Mouse (Mus musculus): ENCODE results near the gene Pnp. TPM values are rescaled to one million over a fixed set of nuclear protein-coding genes. Genes with fewer than 3 reads are reported as not detected.
"Not testable (repeated sequence)": the region's sequence is repeated elsewhere in the genome, so short reads cannot be mapped to it uniquely, and the experiment has no call there.

Pnp gene
- polyA plus RNA-seq, 1 experiment from 2014 or later = 87.7 TPM

GRCm38 (mm10) chr14:51007152-51007801, 76.4 kb downstream of the Pnp start, which contains the start of gene Rnase10:
TSS of gene Rnase10 (plus strand) at chr14:51007751.
- H3K4me3 ChIP-seq (ENCODE audit: low read depth, low read length) = no peak within 1 kb of the TSS
- no peaks in the 10 kb centered on the region for H3K4me1 ChIP-seq (replicated peaks; ENCODE audit: control insufficient read depth, insufficient read depth, low read length)
- H3K4me2 ChIP-seq = no peak within 1 kb of the TSS
- WGBS = 71% methylated on average over 8 of the region's 8 CpGs
- H3K27ac ChIP-seq (ENCODE audit: low read depth, low read length) = no peak within 1 kb of the TSS
- H3K9ac ChIP-seq (ENCODE audit: low read depth, low read length) = no peak within 1 kb of the TSS
- no peaks in the 10 kb centered on the region for H3K27me3 ChIP-seq (replicated peaks; ENCODE audit: control insufficient read depth, insufficient read depth, low read length)
- ATAC-seq (replicated peaks; ENCODE audit: low FRiP score) = no peak
- no peaks in the 10 kb centered on the region for H3K9me3 ChIP-seq (ENCODE audit: control insufficient read depth, low read length)
- H3K36me3 ChIP-seq (ENCODE audit: control insufficient read depth, insufficient read depth, low read length) = no peaks in the 10 kb centered on the region
- DNase-seq (ENCODE audit: low spot score) = no peak

DNA sequence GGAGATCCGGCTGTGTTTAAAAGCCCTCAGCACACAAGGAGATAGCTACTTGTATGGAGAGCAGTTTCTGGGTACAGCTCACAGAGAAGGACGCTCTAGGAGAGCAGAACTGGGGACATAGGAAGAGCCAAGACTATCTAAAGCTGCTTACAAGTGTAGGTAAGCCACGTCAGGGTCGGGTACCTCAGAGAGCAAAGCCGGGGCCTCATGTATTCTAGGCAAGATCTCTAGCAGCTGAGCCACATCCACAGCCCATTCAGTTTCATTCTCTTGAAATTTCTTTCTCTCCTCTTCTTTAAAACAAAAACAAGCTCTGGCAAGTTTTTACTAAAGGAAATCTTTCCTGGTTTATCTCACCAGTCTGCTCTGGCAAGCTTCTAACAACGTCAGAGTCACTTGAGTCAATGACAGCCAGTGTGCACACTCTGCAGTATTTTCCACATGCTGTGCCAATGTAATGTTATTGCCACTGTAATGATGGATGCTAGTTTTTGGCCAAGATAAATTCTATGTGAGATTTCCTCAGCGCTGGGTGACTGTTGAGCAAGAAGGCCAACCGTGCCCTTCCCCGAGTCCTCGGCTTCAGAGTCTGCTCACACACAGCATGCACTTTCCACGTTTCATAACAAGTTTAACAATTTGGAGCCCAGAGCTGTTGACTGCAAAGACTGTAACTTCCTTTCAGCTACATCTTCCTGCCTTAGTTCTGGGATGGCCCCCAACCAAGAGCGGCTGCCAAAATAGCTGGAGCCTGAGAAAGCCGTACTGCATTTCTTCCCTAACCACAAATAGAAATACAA, 77.2 kb downstream of the Pnp start:
- H3K27ac ChIP-seq (ENCODE audit: low read depth, low read length) = no peak overlapping the region
- H3K9ac ChIP-seq (ENCODE audit: low read depth, low read length) = no peak overlapping the region
- WGBS = 62% methylated on average over 13 of the region's 13 CpGs
- H3K9me3 ChIP-seq (ENCODE audit: control insufficient read depth, low read length) = no peaks in the 10 kb centered on the region
- no peaks in the 10 kb centered on the region for H3K36me3 ChIP-seq (ENCODE audit: control insufficient read depth, insufficient read depth, low read length)
- H3K4me3 ChIP-seq (ENCODE audit: low read depth, low read length) = no peak overlapping the region
- ATAC-seq (replicated peaks; ENCODE audit: low FRiP score) = no peak
- H3K4me2 ChIP-seq = no peak overlapping the region
- DNase-seq (ENCODE audit: low spot score) = no peak
- H3K4me1 ChIP-seq (replicated peaks; ENCODE audit: control insufficient read depth, insufficient read depth, low read length) = no peaks in the 10 kb centered on the region
- no peaks in the 10 kb centered on the region for H3K27me3 ChIP-seq (replicated peaks; ENCODE audit: control insufficient read depth, insufficient read depth, low read length)

DNA sequence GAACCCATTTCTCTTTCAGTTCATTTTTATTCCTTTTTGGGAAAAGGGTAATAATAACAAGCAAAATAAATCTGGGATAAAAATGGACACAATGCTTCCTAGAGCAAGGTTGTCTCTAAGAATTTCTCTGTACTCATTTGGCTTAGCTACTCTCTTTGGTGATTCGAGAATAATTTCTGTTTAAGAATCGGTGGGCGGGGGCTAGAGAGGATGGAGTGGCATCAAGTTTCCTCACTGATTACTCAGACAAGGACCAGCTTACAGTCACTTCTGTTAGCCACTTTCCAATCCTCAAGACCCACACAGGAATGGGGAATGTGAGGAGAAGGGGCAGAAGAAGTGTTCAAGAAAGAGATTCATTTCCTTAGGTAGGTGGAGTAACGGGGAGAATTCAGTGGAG, 77.9 kb downstream of the Pnp start:
- no peaks in the 10 kb centered on the region for H3K4me1 ChIP-seq (replicated peaks; ENCODE audit: control insufficient read depth, insufficient read depth, low read length)
- no peak for DNase-seq (ENCODE audit: low spot score)
- WGBS = 90% methylated on average over 4 of the region's 4 CpGs
- H3K4me3 ChIP-seq (ENCODE audit: low read depth, low read length) = no peak overlapping the region
- H3K36me3 ChIP-seq (ENCODE audit: control insufficient read depth, insufficient read depth, low read length) = no peaks in the 10 kb centered on the region
- no peak overlapping the region for H3K27ac ChIP-seq (ENCODE audit: low read depth, low read length)
- no peak for ATAC-seq (replicated peaks; ENCODE audit: low FRiP score)
- H3K9me3 ChIP-seq (ENCODE audit: control insufficient read depth, low read length) = no peaks in the 10 kb centered on the region
- H3K9ac ChIP-seq (ENCODE audit: low read depth, low read length) = no peak overlapping the region
- no peak overlapping the region for H3K4me2 ChIP-seq
- H3K27me3 ChIP-seq (replicated peaks; ENCODE audit: control insufficient read depth, insufficient read depth, low read length) = no peaks in the 10 kb centered on the region

GRCm38 (mm10) chr14:51009572-51009971, 78.7 kb downstream of the Pnp start:
- H3K4me3 ChIP-seq (ENCODE audit: low read depth, low read length) = no peak overlapping the region
- no peak for ATAC-seq (replicated peaks; ENCODE audit: low FRiP score)
- no peaks in the 10 kb centered on the region for H3K4me1 ChIP-seq (replicated peaks; ENCODE audit: control insufficient read depth, insufficient read depth, low read length)
- H3K36me3 ChIP-seq (ENCODE audit: control insufficient read depth, insufficient read depth, low read length) = no peaks in the 10 kb centered on the region
- H3K9me3 ChIP-seq (ENCODE audit: control insufficient read depth, low read length) = no peaks in the 10 kb centered on the region
- no peaks in the 10 kb centered on the region for H3K27me3 ChIP-seq (replicated peaks; ENCODE audit: control insufficient read depth, insufficient read depth, low read length)
- 80% methylated on average over 6 of the region's 6 CpGs for WGBS
- H3K27ac ChIP-seq (ENCODE audit: low read depth, low read length) = no peak overlapping the region
- H3K9ac ChIP-seq (ENCODE audit: low read depth, low read length) = no peak overlapping the region
- no peak for DNase-seq (ENCODE audit: low spot score)
- no peak overlapping the region for H3K4me2 ChIP-seq

DNA sequence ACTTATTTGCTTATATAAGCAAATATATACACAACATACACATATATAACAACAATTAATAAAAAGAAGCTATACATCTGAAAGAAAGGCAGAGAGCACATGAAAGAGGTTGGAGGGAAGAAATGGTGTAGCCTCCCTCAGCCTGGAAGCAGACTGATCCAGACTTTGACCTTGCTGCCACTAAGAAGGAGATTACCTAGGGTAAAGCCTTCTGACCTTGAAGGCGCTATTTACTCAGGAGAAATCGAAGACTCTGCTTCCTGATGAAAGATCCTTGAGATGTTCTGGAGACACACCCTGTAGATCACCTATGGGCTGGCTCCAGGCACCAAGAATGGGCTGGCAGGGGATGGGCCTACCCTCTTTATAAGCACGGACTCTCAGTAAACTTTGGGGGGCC, 83.8 kb downstream of the Pnp start:
- H3K9ac ChIP-seq (ENCODE audit: low read depth, low read length); H3K4me3 ChIP-seq (ENCODE audit: low read depth, low read length); H3K4me2 ChIP-seq; H3K27me3 ChIP-seq (replicated peaks; ENCODE audit: control insufficient read depth, insufficient read depth, low read length); DNase-seq (ENCODE audit: low spot score); H3K36me3 ChIP-seq (ENCODE audit: control insufficient read depth, insufficient read depth, low read length); H3K4me1 ChIP-seq (replicated peaks; ENCODE audit: control insufficient read depth, insufficient read depth, low read length); ATAC-seq (replicated peaks; ENCODE audit: low FRiP score); H3K27ac ChIP-seq (ENCODE audit: low read depth, low read length); H3K9me3 ChIP-seq (ENCODE audit: control insufficient read depth, low read length): not testable (repeated sequence)
- WGBS = 79% methylated on average over 3 of the region's 3 CpGs

Other genes starting within 250 kb of the Pnp start
- not detected in 2 replicates for gene Olfr747, start 237.9 kb upstream of the Pnp start, polyA plus RNA-seq (2014; fragmentation: Nextera tagmentation; extraction: Ambion mirVana)
- not detected in 2 replicates for gene Olfr748, start 223.7 kb upstream of the Pnp start, polyA plus RNA-seq (2014; fragmentation: Nextera tagmentation; extraction: Ambion mirVana)
- gene Olfr749, start 186.0 kb upstream of the Pnp start, polyA plus RNA-seq (2014; fragmentation: Nextera tagmentation; extraction: Ambion mirVana) = not detected in 2 replicates
- gene Ttc5, start 145.6 kb upstream of the Pnp start, polyA plus RNA-seq (2014; fragmentation: Nextera tagmentation; extraction: Ambion mirVana) = 43.5 and 44.6 TPM in 2 replicates
- gene Ccnb1ip1, start 123.3 kb upstream of the Pnp start, polyA plus RNA-seq (2014; fragmentation: Nextera tagmentation; extraction: Ambion mirVana) = not detected in 2 replicates
- 76.7 and 77.5 TPM in 2 replicates for gene Parp2, start 123.2 kb upstream of the Pnp start, polyA plus RNA-seq (2014; fragmentation: Nextera tagmentation; extraction: Ambion mirVana)
- 4.6 and 5.5 TPM in 2 replicates for gene Tep1, start 60.5 kb upstream of the Pnp start, polyA plus RNA-seq (2014; fragmentation: Nextera tagmentation; extraction: Ambion mirVana)
- gene Klhl33, start 33.6 kb upstream of the Pnp start, polyA plus RNA-seq (2014; fragmentation: Nextera tagmentation; extraction: Ambion mirVana) = 0.34 and 0.47 TPM in 2 replicates
- 116 and 119 TPM in 2 replicates for gene Osgep, start 6.2 kb upstream of the Pnp start, polyA plus RNA-seq (2014; fragmentation: Nextera tagmentation; extraction: Ambion mirVana)
- 251 and 267 TPM in 2 replicates for gene Apex1, start 6.1 kb upstream of the Pnp start, polyA plus RNA-seq (2014; fragmentation: Nextera tagmentation; extraction: Ambion mirVana)
- 36.9 and 42.2 TPM in 2 replicates for gene Pip4p1, start 226 bp upstream of the Pnp start, polyA plus RNA-seq (2014; fragmentation: Nextera tagmentation; extraction: Ambion mirVana)
- not detected in 2 replicates for gene Gm49342, start 13.4 kb downstream of the Pnp start, polyA plus RNA-seq (2014; fragmentation: Nextera tagmentation; extraction: Ambion mirVana)
- gene Pnp2, start 24.9 kb downstream of the Pnp start, polyA plus RNA-seq (2014; fragmentation: Nextera tagmentation; extraction: Ambion mirVana) = 2.8 and 2.9 TPM in 2 replicates
- not detected in 2 replicates for gene Rnase10, start 76.7 kb downstream of the Pnp start, polyA plus RNA-seq (2014; fragmentation: Nextera tagmentation; extraction: Ambion mirVana)
- gene Rnase9, start 110.8 kb downstream of the Pnp start, polyA plus RNA-seq (2014; fragmentation: Nextera tagmentation; extraction: Ambion mirVana) = not detected in 2 replicates
- gene Rnase11, start 119.1 kb downstream of the Pnp start, polyA plus RNA-seq (2014; fragmentation: Nextera tagmentation; extraction: Ambion mirVana) = not detected in 2 replicates
- gene Rnase12, start 126.6 kb downstream of the Pnp start, polyA plus RNA-seq (2014; fragmentation: Nextera tagmentation; extraction: Ambion mirVana) = 1.4 and 1.6 TPM in 2 replicates
- not detected in 2 replicates for gene Olfr750, start 143.4 kb downstream of the Pnp start, polyA plus RNA-seq (2014; fragmentation: Nextera tagmentation; extraction: Ambion mirVana)
- gene Rnase4, start 160.0 kb downstream of the Pnp start, polyA plus RNA-seq (2014; fragmentation: Nextera tagmentation; extraction: Ambion mirVana) = 13.3 and 13.6 TPM in 2 replicates
- gene Ang, start 160.1 kb downstream of the Pnp start, polyA plus RNA-seq (2014; fragmentation: Nextera tagmentation; extraction: Ambion mirVana) = 3.6 and 4.0 TPM in 2 replicates
- gene Eddm3b, start 183.3 kb downstream of the Pnp start, polyA plus RNA-seq (2014; fragmentation: Nextera tagmentation; extraction: Ambion mirVana) = not detected in 2 replicates
- gene Rnase6, start 192.8 kb downstream of the Pnp start, polyA plus RNA-seq (2014; fragmentation: Nextera tagmentation; extraction: Ambion mirVana) = 3.2 and 4.2 TPM in 2 replicates
- gene Rnase1, start 215.7 kb downstream of the Pnp start, polyA plus RNA-seq (2014; fragmentation: Nextera tagmentation; extraction: Ambion mirVana) = not detected in 2 replicates
- gene Rnase2b, start 231.2 kb downstream of the Pnp start, polyA plus RNA-seq (2014; fragmentation: Nextera tagmentation; extraction: Ambion mirVana) = not detected in 2 replicates